Mouse (Mus musculus) adrenal gland, adult (tissue): ENCODE results near the gene Arf6.

Experiments
- DNase-seq, 2 experiments: peaks; one replicate each; pipeline ENCODE4 v3.0.0; 2022 to 2023; ENCODE audit warnings: low spot score in 1 of 2; ENCODE audit not compliant: inconsistent age in 2 of 2

The Arf6 gene

DNA sequence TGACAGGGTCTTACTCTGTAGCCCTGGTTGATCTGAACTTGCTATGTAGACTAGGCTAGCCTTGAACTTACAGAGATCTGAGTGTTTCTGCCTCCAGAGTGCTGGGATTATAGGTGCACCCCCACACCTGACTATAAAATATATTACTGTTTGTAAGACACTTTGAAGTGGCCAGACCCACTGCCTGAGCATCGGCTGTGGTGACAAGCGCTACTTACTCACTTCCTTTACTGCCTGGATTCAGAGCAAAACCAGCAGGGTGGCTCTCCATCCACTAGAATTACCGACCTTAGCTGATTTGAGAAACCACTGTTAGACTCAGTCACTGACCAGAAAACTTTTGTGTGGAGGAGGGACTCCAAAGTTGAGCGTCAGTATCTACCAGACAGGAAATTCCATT is 40.0 kb downstream of the Arf6 start:
- DNase-seq = no peak

GRCm38 (mm10) chr12:69413303-69413702 is 41.4 kb downstream of the Arf6 start:
- DNase-seq = no peak

GRCm38 (mm10) chr12:69414826-69415572 is 43.0 kb downstream of the Arf6 start:
- no peak for DNase-seq

DNA sequence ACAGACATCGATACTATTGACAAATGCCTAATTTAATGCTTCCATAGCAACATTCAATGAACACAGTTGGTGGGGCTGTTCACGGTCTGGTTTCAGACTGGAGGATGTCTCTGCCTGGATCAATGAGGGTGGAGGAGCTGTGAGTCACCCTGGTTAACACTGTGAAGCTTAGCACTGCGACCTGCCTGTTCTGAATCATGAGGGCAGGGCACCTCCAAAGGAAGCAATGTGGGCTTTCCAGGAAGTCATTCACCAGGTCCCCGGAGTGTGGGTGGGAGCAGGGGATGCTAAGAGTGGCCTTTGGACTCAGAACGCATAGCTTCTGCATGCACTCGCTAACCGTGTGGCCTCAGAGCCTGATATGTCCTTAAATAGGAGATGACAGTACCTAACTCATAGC is 44.8 kb downstream of the Arf6 start:
- DNase-seq = no peak

- DNase-seq = no peak
These were observed 45.8 kb downstream of the Arf6 start for GRCm38 (mm10) chr12:69417701-69418291.

GRCm38 (mm10) chr12:69418606-69419005 is 46.7 kb downstream of the Arf6 start:
- DNase-seq = no peak

DNA sequence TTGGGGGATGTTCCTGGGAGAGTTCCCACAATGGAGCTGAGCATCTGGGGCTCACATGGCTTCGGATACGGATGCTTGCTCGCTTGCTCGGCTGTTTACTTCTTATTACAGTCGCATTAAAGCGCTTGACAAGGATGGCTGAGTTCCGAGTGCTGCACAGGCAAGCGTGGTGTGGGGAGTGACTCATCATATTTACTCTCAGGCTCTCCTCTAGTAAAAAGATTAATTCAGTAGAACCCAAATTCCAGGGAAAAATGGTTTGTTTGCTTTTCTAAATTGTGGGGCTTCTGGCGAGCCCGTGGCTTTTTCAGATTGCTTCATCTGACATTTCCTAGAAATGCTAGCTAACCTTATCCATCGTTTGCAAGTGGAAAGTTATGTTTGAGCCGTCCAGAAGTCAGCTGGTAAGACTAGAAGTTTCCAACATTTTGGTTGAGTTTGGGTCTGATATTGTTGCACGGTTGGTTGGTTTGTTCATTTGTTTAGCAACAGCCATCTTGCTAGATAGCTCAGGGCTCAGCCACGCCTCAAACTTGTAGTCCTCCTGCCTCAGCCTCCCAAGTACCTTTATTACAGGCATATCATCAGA is 47.2 kb downstream of the Arf6 start:
- peak; percentile 33 to 63 for DNase-seq

- peak in 1 of 2 experiments; percentile 42 for DNase-seq
These were observed 47.7 kb downstream of the Arf6 start for GRCm38 (mm10) chr12:69419606-69420005.

- DNase-seq = no peak
These were observed 48.8 kb downstream of the Arf6 start for GRCm38 (mm10) chr12:69420716-69421115.

DNA sequence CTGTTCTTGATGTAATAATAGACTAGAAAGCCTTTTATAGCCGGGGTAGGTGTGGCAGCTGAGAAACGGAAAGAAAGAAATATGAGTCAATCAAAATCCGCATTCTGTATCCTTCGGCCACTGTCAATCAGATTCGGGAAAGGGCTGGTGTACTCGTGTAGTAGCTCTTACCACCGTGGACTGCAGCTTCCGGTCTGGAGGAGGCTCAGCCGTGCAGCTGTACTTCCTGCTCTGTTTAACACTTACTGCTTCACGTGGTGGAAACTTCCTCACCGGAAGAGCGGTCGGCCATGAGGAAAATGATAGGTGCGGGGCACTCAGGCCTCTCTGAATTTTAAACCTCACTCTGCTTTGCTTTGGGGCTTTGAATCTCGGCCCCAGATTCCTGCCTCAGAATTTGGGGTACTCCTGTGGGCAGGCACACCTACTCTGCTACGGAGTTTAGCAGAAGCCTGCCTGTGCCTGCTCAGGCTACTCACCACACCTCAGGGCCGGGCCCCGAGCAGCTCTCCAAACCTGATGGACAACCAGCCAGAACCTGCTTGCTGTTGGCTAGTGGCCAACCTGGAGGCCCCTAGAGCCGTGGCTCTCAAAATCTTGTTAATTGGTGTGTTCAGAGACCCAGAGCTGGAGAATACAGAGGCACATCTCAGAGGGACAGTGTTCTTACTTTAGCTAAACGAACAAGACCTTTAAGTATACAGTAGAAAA is 51.0 kb downstream of the Arf6 start:
- DNase-seq = no peak
